ENCODE assay signal across 8 mouse cellular contexts in genomic region chr5:137314193-137315083, GRCm38 (mm10). TPM values are rescaled to one million over a fixed set of nuclear protein-coding genes. Genes with fewer than 3 reads are reported as not detected.
DNase-seq lines count a peak whose midpoint lies in the region; ATAC-seq and TF ChIP-seq lines count a peak whose summit lies in the region.

Gene Trip6, minus strand, starts transcription at chr5:137314404.

- 19% methylated on average over 30 of the region's 30 CpGs for WGBS in intestine, embryonic 14.5 days
- 19% methylated on average over 30 of the region's 30 CpGs for WGBS in midbrain, postnatal 0 days

- peak; percentile 92 for ATAC-seq in intestine, embryonic 14.5 days (replicated peaks; ENCODE audit: low FRiP score, low TSS enrichment, low read depth)
- ATAC-seq in midbrain, postnatal 0 days (ENCODE audit: low FRiP score) = peak; percentile 85

- H3K4me3 ChIP-seq in intestine, embryonic 14.5 days (ENCODE audit: low read depth, low read length) = peak within 1 kb of the TSS; percentile 71
- H3K4me3 ChIP-seq in midbrain, postnatal 0 days (ENCODE audit: low read depth, low read length) = peak within 1 kb of the TSS; percentile 31

- peak within 1 kb of the TSS; percentile 70 for H3K9ac ChIP-seq in intestine, embryonic 14.5 days (ENCODE audit: low read length)
- H3K9ac ChIP-seq in midbrain, postnatal 0 days (replicated peaks; ENCODE audit: low read length, poor library complexity, severe bottlenecking) = peak within 1 kb of the TSS; percentile 51

- peak; percentile 44 for TF ChIP-seq CTCF in midbrain, postnatal 0 days (IDR thresholded peaks at IDR 0.05)

- H3K36me3 ChIP-seq in intestine, embryonic 14.5 days (ENCODE audit: control insufficient read depth, insufficient read depth, low read length) = peaks cover 27% of the 10 kb centered on the region
- peaks cover 24% of the 10 kb centered on the region for H3K36me3 ChIP-seq in midbrain, postnatal 0 days (ENCODE audit: insufficient read depth, low read length)

- H3K27ac ChIP-seq in intestine, embryonic 14.5 days (ENCODE audit: low read depth) = peak within 1 kb of the TSS; percentile 85
- peak within 1 kb of the TSS; percentile 51; the same call in 1 of the 2 replicates for H3K27ac ChIP-seq in midbrain, postnatal 0 days (ENCODE audit: low read depth, low read length)

- H3K9me3 ChIP-seq in intestine, embryonic 14.5 days (ENCODE audit: control insufficient read depth, low read length) = no peaks in the 10 kb centered on the region
- no peaks in the 10 kb centered on the region for H3K9me3 ChIP-seq in midbrain, postnatal 0 days (ENCODE audit: low read length)

- peak; percentile 40 for DNase-seq in right cerebral cortex, adult 18-20 months
- DNase-seq in right cerebral cortex, postnatal 36 days (ENCODE audit: low spot score in 2 of 2) = no peak
- DNase-seq in embryo, embryonic 9.5 days (ENCODE audit: extremely low spot score) = peak; percentile 96
- no peak for DNase-seq in gonadal fat pad, adult 2 months (ENCODE audit: low read depth)
- DNase-seq in intestine, embryonic 14.5 days (ENCODE audit: low spot score) = peak; percentile 98
- DNase-seq in liver = peak; percentile 87
- peak; percentile 76 for DNase-seq in midbrain, postnatal 0 days (ENCODE audit: low spot score)
- DNase-seq in urinary bladder, adult 2 months (ENCODE audit: low spot score) = peak; percentile 82

- peak within 1 kb of the TSS; percentile 97 for H3K4me2 ChIP-seq in intestine, embryonic 14.5 days (ENCODE audit: low read length)
- peak within 1 kb of the TSS; percentile 55 for H3K4me2 ChIP-seq in midbrain, postnatal 0 days (ENCODE audit: low read depth, low read length, poor library complexity, severe bottlenecking)

- peaks cover 34% of the 10 kb centered on the region for H3K4me1 ChIP-seq in intestine, embryonic 14.5 days (replicated peaks; ENCODE audit: control insufficient read depth, insufficient read depth, low read length)
- H3K4me1 ChIP-seq in midbrain, postnatal 0 days (ENCODE audit: insufficient read depth, low read length) = no peaks in the 10 kb centered on the region

- H3K27me3 ChIP-seq in intestine, embryonic 14.5 days (replicated peaks; ENCODE audit: control insufficient read depth, insufficient read depth, low read length) = no peaks in the 10 kb centered on the region
- no peaks in the 10 kb centered on the region for H3K27me3 ChIP-seq in midbrain, postnatal 0 days (ENCODE audit: insufficient read depth, low read length)

RNA-seq across cellular contexts. Expression of gene Trip6, which starts in this region (rescaled TPM):
- polyA plus RNA-seq in gonadal fat pad, adult 2 months (2012; rRNA removed) = 51.2 and 56.0 TPM in 2 replicates
- polyA plus RNA-seq in intestine, embryonic 14.5 days (2014; fragmentation: Nextera tagmentation; extraction: Ambion mirVana) = 73.3 and 77.7 TPM in 2 replicates
- 11.6 and 17.5 TPM in 2 replicates for total RNA-seq in midbrain, postnatal 0 days (2014; rRNA removed)
- polyA plus RNA-seq in midbrain, postnatal 0 days (2015; fragmentation: Nextera tagmentation; extraction: Ambion mirVana) = 10.3 and 10.9 TPM in 2 replicates
- polyA plus RNA-seq in urinary bladder, adult 2 months (2012; rRNA removed) = 54.5 and 62.8 TPM in 2 replicates

Comparison
In these comparisons a context has a peak if more than half of its experiments do, and no peak if none do; other contexts are left out.
1. DNase-seq: peak in right cerebral cortex, adult 18-20 months (single experiment), embryo, embryonic 9.5 days (single experiment), intestine, embryonic 14.5 days (single experiment), liver (single experiment), midbrain, postnatal 0 days (single experiment) and urinary bladder, adult 2 months (single experiment); none in right cerebral cortex, postnatal 36 days (0 of 2) and gonadal fat pad, adult 2 months (single experiment).